Mouse (Mus musculus) stomach, postnatal 0 days (tissue): ENCODE data around the gene Polr2h. TPM values are rescaled to one million over a fixed set of nuclear protein-coding genes. Genes with fewer than 3 reads are reported as not detected.

Experiments used
- ATAC-seq: fragments of 200-750 bp; cut with Nextera tagmentation; 2 replicates; pipeline ENCODE4 v1.8.0; 2017; ENCODE audit not compliant: low FRiP score, low TSS enrichment
- DNase-seq: peaks from one replicate; pipeline ENCODE4 v3.0.0-alpha.2; 2016; ENCODE audit warnings: low spot score
- H3K27ac ChIP-seq: fragments of 300-500 bp; sonication (generic); replicated peaks from 2 replicates; pipeline ENCODE4 v1.5.1; 2014; ENCODE audit warnings: mild to moderate bottlenecking, control low read depth
- H3K27me3 ChIP-seq: fragments of 300-500 bp; sonication (generic); 2 replicates; pipeline ENCODE4 v1.6.1; 2014; ENCODE audit warnings: low read length; ENCODE audit not compliant: control insufficient read depth, insufficient read depth
- H3K36me3 ChIP-seq: fragments of 300-500 bp; sonication (generic); 2 replicates; pipeline ENCODE4 v1.6.1; 2014; ENCODE audit warnings: low read length, mixed read lengths; ENCODE audit not compliant: control insufficient read depth, insufficient read depth
- H3K4me1 ChIP-seq: fragments of 300-500 bp; sonication (generic); replicated peaks from 2 replicates; pipeline ENCODE4 v1.6.1; 2014; ENCODE audit warnings: antibody characterized with exemption; ENCODE audit not compliant: control insufficient read depth, insufficient read depth
- H3K4me2 ChIP-seq: fragments of 300-500 bp; sonication (generic); replicated peaks from 2 replicates; pipeline ENCODE4 v1.6.1; 2014; ENCODE audit warnings: low read depth, mild to moderate bottlenecking, control low read depth, moderate library complexity
- H3K4me3 ChIP-seq: fragments of 300-500 bp; sonication (generic); 2 replicates; pipeline ENCODE4 v1.5.1; 2014; ENCODE audit warnings: low read depth, low read length, control low read depth
- H3K9ac ChIP-seq: fragments of 300-500 bp; sonication (generic); 2 replicates; pipeline ENCODE4 v1.6.1; 2014; ENCODE audit warnings: mild to moderate bottlenecking, low read length, control low read depth, mixed read lengths
- H3K9me3 ChIP-seq: fragments of 300-500 bp; sonication (generic); 2 replicates; pipeline ENCODE4 v1.6.1; 2016; ENCODE audit warnings: low read length; ENCODE audit not compliant: control insufficient read depth
- CTCF ChIP-seq: IDR thresholded peaks from 2 replicates; pipeline ENCODE4 v1.5.1; 2016; ENCODE audit warnings: antibody characterized with exemption, low read depth, mild to moderate bottlenecking, moderate library complexity
- EP300 ChIP-seq: optimal IDR thresholded peaks from 2 replicates; pipeline ENCODE3; 2016; ENCODE audit warnings: antibody characterized with exemption
- WGBS: fragments of 180-500 bp; shearing (Covaris S2); extraction: QIAGEN DNeasy Blood & Tissue Kit; methylation state at CpG from one replicate; pipeline ENCODE4 v1.1.7; 2014; 5-methylcytosine and 5-hydroxymethylcytosine counted together
- polyA plus RNA-seq: library from polyadenylated mRNA; unstranded; fragments of >200 nt; fragmentation: Nextera tagmentation; extraction: Ambion mirVana; gene quantifications from 2 replicates; pipeline ENCODE4 v1.2.1, GENCODE M21; 2015

Gene Polr2h
- polyA plus RNA-seq, 1 experiment from 2014 or later, result 60.4 TPM

DNA sequence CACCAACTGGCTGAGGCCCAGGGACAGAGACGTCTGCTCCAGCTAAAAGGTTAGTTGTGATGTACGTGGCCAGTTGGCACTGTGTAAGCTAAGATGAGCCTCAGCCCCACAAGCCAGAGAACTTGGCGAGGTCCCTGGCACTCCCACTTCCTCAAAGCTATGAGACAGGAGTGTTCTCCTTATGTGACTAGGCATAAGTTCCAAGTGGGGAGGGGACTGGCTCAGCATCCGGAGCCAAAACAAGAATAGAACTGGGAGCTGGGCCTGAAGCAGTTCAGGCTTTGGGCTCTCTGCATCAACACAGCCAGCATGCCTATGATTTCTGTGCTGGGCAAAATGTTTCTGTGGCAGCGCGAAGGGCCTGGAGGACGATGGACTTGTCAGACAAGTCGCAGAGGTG, 22.7 kb upstream of the Polr2h start:
- WGBS, result 58% methylated on average over 8 of the region's 8 CpGs
- TF ChIP-seq CTCF, result no peak
- no peak for TF ChIP-seq EP300
- no peak overlapping the region for H3K4me3 ChIP-seq
- no peaks in the 10 kb centered on the region; the same call in 1 of the 2 replicates for H3K4me1 ChIP-seq
- H3K36me3 ChIP-seq, result peaks cover 2% of the 10 kb centered on the region; the same call in 1 of the 2 replicates
- peak overlapping the region; percentile 79; the same call in 1 of the 2 replicates for H3K27ac ChIP-seq
- peak; percentile 13; the same call in 1 of the 2 replicates for ATAC-seq
- H3K4me2 ChIP-seq, result peak overlapping the region; percentile 54; the same call in 1 of the 2 replicates
- no peak overlapping the region; the same call in 1 of the 2 replicates for H3K9ac ChIP-seq
- no peak for DNase-seq
- H3K27me3 ChIP-seq, result no peaks in the 10 kb centered on the region
- no peaks in the 10 kb centered on the region for H3K9me3 ChIP-seq

- DNase-seq (peak; percentile 83), ATAC-seq (peak; percentile 72)
- H3K4me2 ChIP-seq, result peak overlapping the region; percentile 54
- WGBS, result 6% methylated on average over 46 of the region's 46 CpGs
- H3K9ac ChIP-seq, result peak overlapping the region; percentile 38
- no peaks in the 10 kb centered on the region for H3K9me3 ChIP-seq
- H3K36me3 ChIP-seq, result no peaks in the 10 kb centered on the region
- no peak for TF ChIP-seq CTCF
- no peak for TF ChIP-seq EP300
- H3K27ac ChIP-seq, result peak overlapping the region; percentile 79
- H3K4me3 ChIP-seq, result peak overlapping the region; percentile 39
- no peaks in the 10 kb centered on the region; the same call in 1 of the 2 replicates for H3K4me1 ChIP-seq
- H3K27me3 ChIP-seq, result no peaks in the 10 kb centered on the region
Measured at GRCm38 (mm10) chr16:20695622-20696323, 21.7 kb upstream of the Polr2h start.

DNA sequence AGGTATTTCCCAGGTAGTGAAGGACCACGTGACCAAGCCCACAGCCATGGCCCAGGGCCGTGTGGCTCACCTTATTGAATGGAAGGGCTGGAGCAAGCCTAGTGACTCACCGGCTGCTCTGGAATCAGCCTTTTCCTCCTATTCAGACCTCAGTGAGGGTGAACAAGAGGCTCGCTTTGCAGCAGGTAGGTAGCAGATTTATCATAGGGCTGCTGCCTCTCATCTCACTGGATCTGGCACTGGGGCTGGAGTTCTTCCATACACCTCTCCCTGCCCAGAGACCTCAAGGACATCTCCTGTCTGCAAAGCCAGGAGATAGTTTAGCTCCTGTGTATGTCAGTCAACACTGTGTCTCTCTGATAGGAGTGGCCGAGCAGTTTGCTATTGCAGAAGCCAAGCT, 18.2 kb upstream of the Polr2h start:
- no peak overlapping the region for H3K27ac ChIP-seq
- ATAC-seq (no peak), DNase-seq (no peak)
- WGBS, result 74% methylated on average over 5 of the region's 5 CpGs
- H3K4me1 ChIP-seq, result no peaks in the 10 kb centered on the region; the same call in 1 of the 2 replicates
- no peak overlapping the region for H3K4me2 ChIP-seq
- no peaks in the 10 kb centered on the region for H3K27me3 ChIP-seq
- no peak overlapping the region for H3K4me3 ChIP-seq
- no peak overlapping the region for H3K9ac ChIP-seq
- H3K9me3 ChIP-seq, result no peaks in the 10 kb centered on the region
- H3K36me3 ChIP-seq, result peaks cover 3% of the 10 kb centered on the region; the same call in 1 of the 2 replicates
- no peak for TF ChIP-seq CTCF
- no peak for TF ChIP-seq EP300

GRCm38 (mm10) chr16:20700036-20700435, 17.4 kb upstream of the Polr2h start:
- TF ChIP-seq EP300, result no peak
- no peak for TF ChIP-seq CTCF
- Histone ChIP-seq H3K36me3 (peaks cover 3% of the 10 kb centered on the region; the same call in 1 of the 2 replicates), H3K4me3 (no peak overlapping the region), H3K27me3 (no peaks in the 10 kb centered on the region), H3K4me1 (no peaks in the 10 kb centered on the region; the same call in 1 of the 2 replicates), H3K9ac (no peak overlapping the region), H3K27ac (no peak overlapping the region), H3K4me2 (no peak overlapping the region), H3K9me3 (no peaks in the 10 kb centered on the region)
- 73% methylated on average over 5 of the region's 5 CpGs for whole genome bisulfite sequencing
- ATAC-seq (no peak), DNase-seq (no peak)

GRCm38 (mm10) chr16:20701316-20701715, 16.1 kb upstream of the Polr2h start:
- Histone ChIP-seq H3K9ac (0 out of 2 replicates have a peak overlapping the region, but pooled peaks have one; percentile 18), H3K4me1 (no peaks in the 10 kb centered on the region), H3K4me2 (no peak overlapping the region), H3K9me3 (no peaks in the 10 kb centered on the region), H3K27ac (no peak overlapping the region), H3K4me3 (no peak overlapping the region), H3K36me3 (peaks cover 3% of the 10 kb centered on the region; the same call in 1 of the 2 replicates), H3K27me3 (no peaks in the 10 kb centered on the region)
- 74% methylated on average over 7 of the region's 7 CpGs for WGBS
- DNase-seq (no peak), ATAC-seq (no peak)
- TF ChIP-seq CTCF, result no peak
- TF ChIP-seq EP300, result no peak
